Mouse (Mus musculus) hindbrain, postnatal 0 days (tissue): ENCODE results near the gene Slc22a14. TPM values are rescaled to one million over a fixed set of nuclear protein-coding genes. Genes with fewer than 3 reads are reported as not detected.

Experiments
- ATAC-seq: fragments of 200-750 bp; cut with Nextera tagmentation; 2 replicates; pipeline ENCODE4 v1.8.0; 2017; ENCODE audit warnings: mild to moderate bottlenecking, moderate TSS enrichment, moderate library complexity
- DNase-seq: peaks from one replicate; pipeline ENCODE4 v3.0.0-alpha.2; 2015; ENCODE audit warnings: low spot score
- H3K27ac ChIP-seq: fragments of 300-500 bp; sonication (generic); 2 replicates; pipeline ENCODE4 v1.5.1; 2014; ENCODE audit warnings: mild to moderate bottlenecking
- H3K27me3 ChIP-seq: fragments of 300-500 bp; sonication (generic); 2 replicates; pipeline ENCODE4 v1.6.1; 2014; ENCODE audit warnings: low read length, mixed read lengths; ENCODE audit not compliant: insufficient read depth
- H3K36me3 ChIP-seq: fragments of 300-500 bp; sonication (generic); 2 replicates; pipeline ENCODE4 v1.6.1; 2014; ENCODE audit warnings: low read length, mixed read lengths; ENCODE audit not compliant: insufficient read depth
- H3K4me1 ChIP-seq: fragments of 300-500 bp; sonication (generic); 2 replicates; pipeline ENCODE4 v1.6.1; 2014; ENCODE audit warnings: antibody characterized with exemption, low read length, mixed read lengths; ENCODE audit not compliant: insufficient read depth
- H3K4me2 ChIP-seq: fragments of 300-500 bp; sonication (generic); 2 replicates; pipeline ENCODE4 v1.6.1; 2014; ENCODE audit warnings: low read depth, mild to moderate bottlenecking, low read length, moderate library complexity, mixed read lengths
- H3K4me3 ChIP-seq: fragments of 300-500 bp; sonication (generic); 2 replicates; pipeline ENCODE4 v1.5.1; 2014; ENCODE audit warnings: low read length
- H3K9ac ChIP-seq: fragments of 300-500 bp; sonication (generic); replicated peaks from 2 replicates; pipeline ENCODE4 v1.6.1; 2014; ENCODE audit warnings: mild to moderate bottlenecking, low read length, moderate library complexity, mixed read lengths
- H3K9me3 ChIP-seq: fragments of 300-500 bp; sonication (generic); 2 replicates; pipeline ENCODE4 v1.6.1; 2016; ENCODE audit warnings: low read length, mixed read lengths
- CTCF ChIP-seq: IDR thresholded peaks from 2 replicates; pipeline ENCODE4 v1.5.1; 2016; ENCODE audit warnings: antibody characterized with exemption, control low read depth, low read depth
- WGBS: fragments of 180-500 bp; shearing (Covaris S2); extraction: QIAGEN DNeasy Blood & Tissue Kit; methylation state at CpG from one replicate; pipeline ENCODE4 v1.1.7; 2014; 5-methylcytosine and 5-hydroxymethylcytosine counted together
- polyA plus RNA-seq: library from polyadenylated mRNA; unstranded; fragments of >200 nt; fragmentation: Nextera tagmentation; extraction: Ambion mirVana; gene quantifications from 2 replicates; pipeline ENCODE4 v1.2.1, GENCODE M21; 2015
- total RNA-seq: library from RNA; depleted of rRNA; stranded (reverse); fragments of >200 nt; gene quantifications from 2 replicates; pipeline ENCODE4 v1.2.3, GENCODE M21; 2014

Slc22a14 gene
- total and polyA plus RNA-seq, 2 experiments from 2014 or later = not detected

DNA sequence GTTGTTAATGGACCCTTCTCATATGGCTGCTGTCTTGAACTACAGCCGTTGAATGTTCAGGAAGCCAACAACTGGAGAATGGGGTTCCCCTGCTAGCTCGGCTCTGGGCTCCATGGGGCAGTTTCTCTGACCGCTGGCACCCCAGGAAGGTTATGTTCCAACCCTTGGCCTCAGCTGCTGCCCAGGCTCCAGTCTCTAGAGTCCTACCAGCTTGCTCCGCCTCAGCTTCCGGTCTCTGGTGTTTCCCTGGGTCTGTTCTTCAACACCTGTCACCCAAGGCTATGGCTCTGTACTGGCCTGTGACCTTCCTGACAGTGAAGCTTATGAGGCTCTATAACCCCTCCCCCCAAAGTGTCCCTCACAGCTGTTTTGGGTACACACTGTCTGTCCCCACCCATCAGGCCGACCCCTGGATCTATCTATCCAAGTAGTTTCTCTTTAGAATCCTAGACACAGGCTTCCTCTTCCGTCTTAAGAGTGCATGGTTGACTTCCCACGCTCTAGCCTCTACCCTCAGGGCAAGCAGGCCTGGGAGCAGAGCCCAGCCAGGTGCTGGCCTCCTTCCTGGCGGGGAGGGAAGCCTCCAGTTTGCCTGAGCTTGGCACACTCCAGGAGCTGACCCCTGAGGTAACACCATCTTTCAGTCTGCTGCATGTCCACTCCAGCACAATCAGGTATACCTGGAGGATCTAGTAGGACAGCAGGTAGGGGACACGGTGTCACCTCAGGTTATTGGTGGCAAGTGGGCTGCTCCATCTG, 14.2 kb downstream of the Slc22a14 start:
- 90% methylated on average over 10 of the region's 10 CpGs for WGBS
- no peak overlapping the region for H3K4me2 ChIP-seq
- H3K27ac ChIP-seq = no peak overlapping the region
- no peaks in the 10 kb centered on the region for H3K27me3 ChIP-seq
- no peak for TF ChIP-seq CTCF
- no peak overlapping the region for H3K9ac ChIP-seq
- ATAC-seq (no peak), DNase-seq (no peak)
- H3K36me3 ChIP-seq = peaks cover 15% of the 10 kb centered on the region
- no peaks in the 10 kb centered on the region for H3K9me3 ChIP-seq
- no peak overlapping the region for H3K4me3 ChIP-seq
- H3K4me1 ChIP-seq = no peaks in the 10 kb centered on the region

DNA sequence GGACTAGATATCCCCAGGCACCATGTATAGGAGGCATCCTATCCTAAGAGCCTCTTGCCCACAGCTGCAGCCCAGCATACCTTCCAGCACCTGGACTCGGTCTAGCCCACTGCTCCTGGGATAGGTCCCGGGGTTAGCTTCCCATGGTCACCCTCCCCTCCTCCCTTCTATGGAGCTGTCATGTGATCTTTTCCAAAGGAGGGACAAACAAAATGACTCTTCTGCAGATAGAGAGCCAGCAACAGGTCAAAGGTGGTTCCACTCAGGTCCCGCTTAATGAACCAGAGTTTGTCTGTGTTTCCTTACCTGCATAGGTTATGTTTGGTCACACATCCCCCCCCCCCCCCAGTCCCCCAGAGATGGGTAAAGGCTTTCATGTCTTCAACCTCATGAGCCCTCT, 14.8 kb downstream of the Slc22a14 start:
- Histone ChIP-seq H3K4me2 (no peak overlapping the region), H3K27ac (no peak overlapping the region), H3K36me3 (peaks cover 21% of the 10 kb centered on the region), H3K4me1 (no peaks in the 10 kb centered on the region), H3K9me3 (no peaks in the 10 kb centered on the region), H3K9ac (no peak overlapping the region), H3K4me3 (no peak overlapping the region), H3K27me3 (no peaks in the 10 kb centered on the region)
- 80% methylated on average over 3 of the region's 3 CpGs for WGBS
- TF ChIP-seq CTCF = no peak
- ATAC-seq (no peak), DNase-seq (no peak)

DNA sequence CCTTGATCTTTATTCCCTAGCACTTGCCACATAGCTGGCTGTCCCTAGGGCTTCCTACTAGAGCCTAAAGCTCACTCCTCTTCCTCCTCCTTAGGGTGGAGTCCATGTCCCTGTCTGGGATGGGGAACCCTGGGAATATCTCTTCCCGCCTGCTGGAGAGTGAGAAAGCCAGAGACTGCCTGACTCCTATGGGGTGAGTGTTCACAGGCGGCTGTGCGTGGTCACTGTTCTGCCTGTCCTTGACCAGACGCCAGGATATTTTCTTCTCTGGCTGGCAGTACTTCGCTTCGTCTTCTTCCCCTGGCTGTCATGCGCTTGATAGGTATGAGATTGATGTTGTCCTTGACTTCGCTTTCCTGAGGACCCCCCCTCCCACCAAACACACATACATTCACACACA, 19.0 kb downstream of the Slc22a14 start:
- no peak overlapping the region for H3K27ac ChIP-seq
- H3K27me3 ChIP-seq = no peaks in the 10 kb centered on the region
- H3K4me3 ChIP-seq = no peak overlapping the region
- DNase-seq (no peak), ATAC-seq (no peak)
- H3K9ac ChIP-seq = no peak overlapping the region
- H3K36me3 ChIP-seq = peaks cover 33% of the 10 kb centered on the region
- WGBS = 87% methylated on average over 8 of the region's 8 CpGs
- TF ChIP-seq CTCF = no peak
- no peaks in the 10 kb centered on the region for H3K9me3 ChIP-seq
- peaks cover 8% of the 10 kb centered on the region; the same call in 1 of the 2 replicates for H3K4me1 ChIP-seq
- H3K4me2 ChIP-seq = no peak overlapping the region

DNA sequence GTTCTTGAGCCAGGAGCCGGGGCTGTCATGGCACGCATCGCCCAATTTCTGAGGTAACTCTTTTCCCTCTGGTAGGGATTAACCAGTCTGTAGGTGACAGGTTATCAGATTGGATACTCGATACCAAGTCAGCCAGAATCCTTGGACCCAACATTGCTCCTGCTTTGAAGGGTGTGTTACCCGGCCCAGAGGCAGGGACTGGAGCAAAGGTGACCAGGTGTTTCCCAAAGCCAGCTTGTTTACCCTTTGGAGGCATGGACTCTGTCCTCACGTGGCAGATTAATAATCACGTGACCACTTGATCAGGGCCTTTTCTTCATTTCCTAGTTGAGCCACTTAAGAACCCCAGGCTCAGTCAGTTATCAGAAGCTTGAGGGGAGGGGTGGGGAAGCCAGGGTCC, 22.6 kb downstream of the Slc22a14 start:
- H3K4me3 ChIP-seq = no peak overlapping the region
- peaks cover 19% of the 10 kb centered on the region; the same call in 1 of the 2 replicates for H3K36me3 ChIP-seq
- H3K27ac ChIP-seq = no peak overlapping the region
- peaks cover 13% of the 10 kb centered on the region for H3K4me1 ChIP-seq
- no peak for TF ChIP-seq CTCF
- no peak overlapping the region for H3K4me2 ChIP-seq
- H3K27me3 ChIP-seq = no peaks in the 10 kb centered on the region
- DNase-seq (no peak), ATAC-seq (no peak)
- WGBS = 88% methylated on average over 7 of the region's 7 CpGs
- no peak overlapping the region for H3K9ac ChIP-seq
- no peaks in the 10 kb centered on the region for H3K9me3 ChIP-seq

DNA sequence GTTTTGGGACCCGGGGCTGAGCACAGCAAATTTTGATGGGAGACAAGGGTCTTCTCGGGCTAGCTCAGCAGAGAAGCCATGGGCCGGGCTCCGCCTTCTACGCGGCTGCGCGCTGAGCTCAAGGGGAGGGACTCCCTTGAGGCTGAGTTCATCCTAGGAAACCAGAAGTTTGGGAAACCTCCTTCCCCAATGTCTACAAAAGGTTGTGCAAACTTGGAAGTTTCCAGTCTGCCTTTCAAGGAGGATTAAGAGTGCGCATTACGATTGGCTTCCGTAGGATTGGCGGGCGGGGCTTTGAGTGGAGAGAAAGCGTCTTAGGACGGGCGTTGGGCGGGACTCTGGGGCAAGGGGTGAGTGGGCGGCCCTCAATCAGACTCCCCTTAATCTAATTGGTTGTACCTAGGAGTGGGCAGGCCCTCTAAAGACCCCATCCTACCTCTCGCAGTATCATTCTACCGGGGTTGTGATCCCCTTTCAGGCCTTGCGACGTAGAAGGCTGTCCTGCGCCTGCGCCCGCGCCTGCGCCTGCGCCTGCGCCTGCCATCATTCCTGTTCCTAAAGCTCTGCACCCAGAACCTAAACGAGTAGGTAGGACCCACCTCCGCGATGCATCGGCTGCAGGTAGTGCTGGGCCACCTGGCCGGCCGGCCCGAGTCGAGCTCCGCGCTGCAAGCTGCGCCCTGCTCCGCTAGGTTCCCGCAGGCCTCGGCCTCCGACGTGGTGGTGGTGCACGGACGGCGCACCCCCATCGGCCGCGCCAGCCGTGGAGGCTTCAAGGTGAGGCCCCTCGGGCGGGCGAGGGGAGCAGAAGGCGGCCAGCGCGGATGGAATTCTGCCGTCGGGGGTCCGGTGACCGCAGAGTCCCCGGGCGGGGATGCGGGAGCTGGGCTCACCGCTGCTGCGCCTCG, 24.2 kb downstream of the Slc22a14 start, which contains the start of gene Myd88:
Gene Myd88 (minus strand): TSS at position 503 of the 908 bp plus-strand sequence.
- peak; percentile 98 for ATAC-seq
- Histone ChIP-seq H3K36me3 (peaks cover 18% of the 10 kb centered on the region; the same call in 1 of the 2 replicates), H3K9me3 (no peaks in the 10 kb centered on the region), H3K27ac (peak within 1 kb of the TSS; percentile 88), H3K27me3 (no peaks in the 10 kb centered on the region), H3K4me1 (peaks cover 13% of the 10 kb centered on the region), H3K4me3 (peak within 1 kb of the TSS; percentile 64), H3K4me2 (peak within 1 kb of the TSS; percentile 74), H3K9ac (peak within 1 kb of the TSS; percentile 64)
- no peak for TF ChIP-seq CTCF
- DNase-seq = peak; percentile 94
- under 1% methylated on average over 68 of the region's 68 CpGs for WGBS

DNA sequence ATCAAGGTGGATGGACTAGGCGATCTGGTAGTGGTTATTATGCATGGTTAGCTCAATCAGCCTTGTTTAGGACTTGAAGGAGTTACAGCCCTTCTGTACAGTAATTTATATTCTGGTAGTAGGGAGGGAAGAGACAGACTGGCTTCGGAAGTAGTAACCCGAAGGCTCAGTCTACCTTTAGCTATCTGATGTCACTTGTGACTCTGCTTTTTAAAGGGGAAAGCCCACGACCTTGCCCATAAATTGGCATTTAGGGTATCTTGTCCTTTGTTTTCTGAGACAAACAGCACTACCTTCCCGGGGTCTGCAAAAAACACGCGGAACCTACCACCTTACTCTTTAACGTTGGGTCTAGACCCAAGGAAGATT, 25.2 kb downstream of the Slc22a14 start:
- peaks cover 8% of the 10 kb centered on the region; the same call in 1 of the 2 replicates for H3K36me3 ChIP-seq
- H3K27me3 ChIP-seq = no peaks in the 10 kb centered on the region
- peak overlapping the region; percentile 74 for H3K4me2 ChIP-seq
- DNase-seq (no peak), ATAC-seq (no peak)
- TF ChIP-seq CTCF = no peak
- peak overlapping the region; percentile 88 for H3K27ac ChIP-seq
- peaks cover 13% of the 10 kb centered on the region for H3K4me1 ChIP-seq
- H3K9ac ChIP-seq = peak overlapping the region; percentile 64
- WGBS = 4% methylated on average over 8 of the region's 8 CpGs
- H3K4me3 ChIP-seq = peak overlapping the region; percentile 64
- no peaks in the 10 kb centered on the region for H3K9me3 ChIP-seq
